Mouse (Mus musculus): Measurements from ENCODE around the gene Cuedc1. TPM values are rescaled to one million over a fixed set of nuclear protein-coding genes. Genes with fewer than 3 reads are reported as not detected.

The Cuedc1 gene
- polyA plus RNA-seq, 1 experiment: 15.5 TPM

- Histone ChIP-seq H3K27ac (ENCODE audit: control insufficient read depth, insufficient read depth, low read length) (no peak overlapping the region), H3K4me3 (ENCODE audit: control insufficient read depth, insufficient read depth, low read length) (no peak overlapping the region), H3K36me3 (ENCODE audit: control insufficient read depth, insufficient read depth, low read length) (no peaks in the 10 kb centered on the region), H3K27me3 (ENCODE audit: control insufficient read depth, insufficient read depth, low read length) (no peaks in the 10 kb centered on the region), H3K4me1 (replicated peaks; ENCODE audit: control insufficient read depth, insufficient read depth, low read length) (peaks cover 38% of the 10 kb centered on the region)
- TF ChIP-seq POLR2A (IDR thresholded peaks at IDR 0.05; ENCODE audit: control insufficient read depth, extremely low read depth, insufficient read depth, low read length, poor library complexity): no peak
- TF ChIP-seq CTCF (IDR thresholded peaks at IDR 0.05; ENCODE audit: borderline replicate concordance, control insufficient read depth, extremely low read depth, insufficient read depth, low read length, poor library complexity): no peak
- no peak for DNase-seq
- 17% methylated on average over 4 of the region's 4 CpGs for WGBS
Observed at GRCm38 (mm10) chr11:88234789-88235188, 136.9 kb downstream of the Cuedc1 start.

DNA sequence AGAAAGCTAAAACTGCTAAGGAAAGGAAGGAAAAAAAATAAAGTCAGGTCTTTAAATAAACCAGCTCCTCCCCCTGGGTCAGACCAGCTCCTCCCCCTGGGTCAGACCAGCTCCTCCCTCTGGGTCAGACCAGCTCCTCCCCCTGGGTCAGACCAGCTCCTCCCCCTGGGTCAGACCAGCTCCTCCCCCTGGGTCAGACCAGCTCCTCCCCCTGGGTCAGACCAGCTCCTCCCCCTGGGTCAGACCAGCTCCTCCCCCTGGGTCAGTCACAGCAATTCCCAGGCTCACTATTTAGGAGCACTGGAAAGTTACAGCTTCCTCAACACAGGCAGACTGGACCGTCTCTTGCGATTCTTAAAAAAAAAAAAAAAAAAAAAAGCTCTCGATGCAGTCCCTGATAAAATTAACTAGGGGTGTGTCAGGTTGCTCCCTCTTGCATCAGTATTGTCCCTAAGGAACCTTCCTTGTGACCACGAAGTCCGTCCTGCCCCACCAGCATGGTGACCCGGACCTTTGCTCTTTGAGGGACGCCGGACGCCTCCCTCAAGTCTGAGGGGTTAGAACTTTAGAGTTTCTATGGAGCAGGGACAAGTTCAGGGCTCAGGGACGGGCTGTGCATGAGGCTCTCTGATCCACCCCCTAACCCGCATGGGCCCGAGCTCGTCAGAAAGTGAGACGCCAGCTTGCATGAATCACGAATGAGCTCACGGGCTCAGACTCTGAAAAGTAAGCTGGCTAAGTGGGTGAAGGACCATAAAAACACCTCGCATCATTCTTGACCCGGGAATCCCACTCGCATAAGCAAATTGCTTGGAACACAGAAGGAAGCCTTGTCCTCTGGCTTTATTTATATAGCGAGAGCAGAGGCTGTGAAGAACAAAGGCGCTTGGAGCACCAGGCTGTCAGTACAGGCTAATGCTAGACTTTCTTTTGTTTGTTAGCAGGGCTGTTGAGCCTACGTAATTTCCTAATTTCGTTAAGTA is 137.7 kb downstream of the Cuedc1 start:
- TF ChIP-seq POLR2A (IDR thresholded peaks at IDR 0.05; ENCODE audit: control insufficient read depth, extremely low read depth, insufficient read depth, low read length, poor library complexity): no peak
- no peak for TF ChIP-seq CTCF (IDR thresholded peaks at IDR 0.05; ENCODE audit: borderline replicate concordance, control insufficient read depth, extremely low read depth, insufficient read depth, low read length, poor library complexity)
- WGBS: 70% methylated on average over 23 of the region's 23 CpGs
- H3K4me3 ChIP-seq (ENCODE audit: control insufficient read depth, insufficient read depth, low read length): no peak overlapping the region
- H3K36me3 ChIP-seq (ENCODE audit: control insufficient read depth, insufficient read depth, low read length): no peaks in the 10 kb centered on the region
- H3K27me3 ChIP-seq (ENCODE audit: control insufficient read depth, insufficient read depth, low read length): no peaks in the 10 kb centered on the region
- peaks cover 38% of the 10 kb centered on the region for H3K4me1 ChIP-seq (replicated peaks; ENCODE audit: control insufficient read depth, insufficient read depth, low read length)
- H3K27ac ChIP-seq (ENCODE audit: control insufficient read depth, insufficient read depth, low read length): no peak overlapping the region
- DNase-seq: no peak

- Histone ChIP-seq H3K4me1 (replicated peaks; ENCODE audit: control insufficient read depth, insufficient read depth, low read length) (peaks cover 19% of the 10 kb centered on the region), H3K36me3 (ENCODE audit: control insufficient read depth, insufficient read depth, low read length) (no peaks in the 10 kb centered on the region), H3K4me3 (ENCODE audit: control insufficient read depth, insufficient read depth, low read length) (no peak overlapping the region), H3K27ac (ENCODE audit: control insufficient read depth, insufficient read depth, low read length) (no peak overlapping the region), H3K27me3 (ENCODE audit: control insufficient read depth, insufficient read depth, low read length) (no peaks in the 10 kb centered on the region)
- WGBS: 97% methylated on average over 10 of the region's 10 CpGs
- no peak for DNase-seq
- TF ChIP-seq CTCF (IDR thresholded peaks at IDR 0.05; ENCODE audit: borderline replicate concordance, control insufficient read depth, extremely low read depth, insufficient read depth, low read length, poor library complexity) (no peak), POLR2A (IDR thresholded peaks at IDR 0.05; ENCODE audit: control insufficient read depth, extremely low read depth, insufficient read depth, low read length, poor library complexity) (no peak)
Observed at GRCm38 (mm10) chr11:88240275-88240674, 142.4 kb downstream of the Cuedc1 start.

DNA sequence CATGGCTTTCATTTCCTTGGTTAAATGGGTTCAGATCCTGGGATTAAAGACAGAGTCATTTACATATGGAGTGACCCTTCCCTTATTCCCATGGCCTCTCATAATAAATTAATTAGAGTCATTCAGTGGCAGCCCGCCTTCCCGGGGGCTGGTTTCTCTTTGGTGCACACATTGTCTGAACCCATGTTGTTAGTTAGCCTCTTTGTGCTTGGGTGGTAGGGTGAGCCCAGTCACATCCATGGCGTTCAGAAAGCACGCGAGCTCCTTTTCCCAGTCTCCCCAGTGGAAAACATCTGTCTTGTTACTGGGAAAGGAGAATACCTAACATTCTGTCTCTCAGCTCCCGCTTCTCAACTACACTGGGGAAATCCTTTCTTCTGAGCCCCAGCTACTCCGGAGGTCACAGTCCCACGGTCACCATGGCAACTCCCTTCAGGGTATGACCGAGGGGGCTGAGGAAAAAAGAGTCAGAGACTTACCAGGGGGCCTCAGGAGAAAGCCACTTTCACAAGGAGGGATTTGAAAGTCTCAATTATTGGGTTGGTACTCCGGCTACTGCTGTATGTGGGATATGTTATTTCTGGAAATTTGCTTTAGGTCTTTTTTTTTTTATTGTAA is 143.0 kb downstream of the Cuedc1 start:
- 77% methylated on average over 10 of the region's 10 CpGs for WGBS
- no peaks in the 10 kb centered on the region for H3K36me3 ChIP-seq (ENCODE audit: control insufficient read depth, insufficient read depth, low read length)
- no peak overlapping the region for H3K4me3 ChIP-seq (ENCODE audit: control insufficient read depth, insufficient read depth, low read length)
- DNase-seq: no peak
- H3K27ac ChIP-seq (ENCODE audit: control insufficient read depth, insufficient read depth, low read length): no peak overlapping the region
- TF ChIP-seq CTCF (IDR thresholded peaks at IDR 0.05; ENCODE audit: borderline replicate concordance, control insufficient read depth, extremely low read depth, insufficient read depth, low read length, poor library complexity) (no peak), POLR2A (IDR thresholded peaks at IDR 0.05; ENCODE audit: control insufficient read depth, extremely low read depth, insufficient read depth, low read length, poor library complexity) (no peak)
- no peaks in the 10 kb centered on the region for H3K27me3 ChIP-seq (ENCODE audit: control insufficient read depth, insufficient read depth, low read length)
- H3K4me1 ChIP-seq (replicated peaks; ENCODE audit: control insufficient read depth, insufficient read depth, low read length): peaks cover 17% of the 10 kb centered on the region

DNA sequence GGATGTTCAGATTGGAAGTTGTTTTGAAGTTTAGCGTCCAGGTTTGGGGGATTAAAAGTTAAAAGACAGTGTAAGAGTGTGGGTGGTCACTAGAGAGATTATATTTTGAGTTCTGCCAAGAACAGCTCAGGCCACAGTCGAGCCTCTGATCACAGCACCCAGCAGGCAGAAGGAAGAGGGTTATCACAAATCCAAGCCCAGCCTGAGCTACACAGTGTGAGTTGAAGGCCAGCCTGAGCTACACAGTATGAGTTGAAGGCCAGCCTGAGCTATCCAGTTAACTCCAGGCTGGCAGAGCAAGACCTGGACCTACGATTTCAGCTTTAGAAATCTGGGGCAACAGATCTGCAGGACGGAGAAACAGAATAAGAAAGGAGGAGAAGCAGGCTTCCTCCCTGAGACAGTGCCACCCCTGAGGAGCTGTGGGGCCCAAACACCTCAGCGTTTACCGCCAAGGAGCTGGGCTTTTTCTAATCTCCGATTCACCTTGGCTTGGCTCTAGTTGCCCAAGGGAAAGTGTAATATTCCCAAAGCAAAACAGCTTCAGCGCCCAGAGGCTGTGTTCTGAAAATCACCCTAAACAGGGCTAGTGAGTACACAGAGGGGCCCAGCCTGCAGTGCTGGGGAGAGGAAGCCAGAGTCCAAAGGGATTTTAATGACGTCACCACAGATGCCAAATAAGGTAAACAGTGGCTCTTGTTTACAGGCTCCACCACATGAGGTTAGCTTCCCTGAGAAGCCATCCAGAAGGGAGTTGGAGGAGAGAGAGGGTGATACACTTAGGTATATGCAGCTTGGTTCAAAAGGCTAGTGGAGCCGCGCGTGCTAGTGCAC is 143.8 kb downstream of the Cuedc1 start:
- DNase-seq: no peak
- WGBS: 92% methylated on average over 12 of the region's 12 CpGs
- no peaks in the 10 kb centered on the region for H3K27me3 ChIP-seq (ENCODE audit: control insufficient read depth, insufficient read depth, low read length)

More for the DNA sequence above, 143.8 kb downstream of the Cuedc1 start:
- Histone ChIP-seq H3K27ac (ENCODE audit: control insufficient read depth, insufficient read depth, low read length) (no peak overlapping the region), H3K4me3 (ENCODE audit: control insufficient read depth, insufficient read depth, low read length) (no peak overlapping the region), H3K4me1 (replicated peaks; ENCODE audit: control insufficient read depth, insufficient read depth, low read length) (peaks cover 16% of the 10 kb centered on the region), H3K36me3 (ENCODE audit: control insufficient read depth, insufficient read depth, low read length) (no peaks in the 10 kb centered on the region)
- no peak for TF ChIP-seq POLR2A (IDR thresholded peaks at IDR 0.05; ENCODE audit: control insufficient read depth, extremely low read depth, insufficient read depth, low read length, poor library complexity)
- TF ChIP-seq CTCF (IDR thresholded peaks at IDR 0.05; ENCODE audit: borderline replicate concordance, control insufficient read depth, extremely low read depth, insufficient read depth, low read length, poor library complexity): no peak

Other genes starting within 250 kb of the Cuedc1 start
- 11.8 and 12.4 TPM in 2 replicates for gene Mks1, start 244.8 kb upstream of the Cuedc1 start, polyA plus RNA-seq (2012; rRNA removed)
- gene Epx, start 222.5 kb upstream of the Cuedc1 start, polyA plus RNA-seq (2012; rRNA removed): 2.1 and 3.2 TPM in 2 replicates
- gene Olfr462, start 205.8 kb upstream of the Cuedc1 start, polyA plus RNA-seq (2012; rRNA removed): not detected in 2 replicates
- gene Olfr463, start 200.7 kb upstream of the Cuedc1 start, polyA plus RNA-seq (2012; rRNA removed): not detected in 2 replicates
- gene Olfr464, start 177.1 kb upstream of the Cuedc1 start, polyA plus RNA-seq (2012; rRNA removed): 0.27 and 0.28 TPM in 2 replicates
- gene Dynll2, start 110.5 kb upstream of the Cuedc1 start, polyA plus RNA-seq (2012; rRNA removed): 60.7 and 69.7 TPM in 2 replicates
- gene Srsf1, start 50.7 kb upstream of the Cuedc1 start, polyA plus RNA-seq (2012; rRNA removed): 247 and 358 TPM in 2 replicates
- gene Vezf1, start 29.8 kb upstream of the Cuedc1 start, polyA plus RNA-seq (2012; rRNA removed): 35.4 and 35.9 TPM in 2 replicates
- 41.6 and 47.6 TPM in 2 replicates for gene Mrps23, start 106.3 kb downstream of the Cuedc1 start, polyA plus RNA-seq (2012; rRNA removed)
- not detected in 2 replicates for gene Ccdc182, start 196.0 kb downstream of the Cuedc1 start, polyA plus RNA-seq (2012; rRNA removed)

Data from thymus, adult 2 months (tissue).